In genomic region chr7:75702966-75703645, GRCm38 (mm10) we compare ENCODE assay signal across 16 mouse cellular contexts.
DNase-seq lines count a peak whose midpoint lies in the region; ATAC-seq and TF ChIP-seq lines count a peak whose summit lies in the region.
"Had no signal": no experiment of that assay in that cellular context is flagged by ENCODE, and none has a peak within 500 bp of the region (broad histone marks: within the 10 kb centered on the region; RNA-seq: fewer than 3 reads in every experiment).

No protein-coding gene starts in this region.

- H3K9me3 ChIP-seq in liver, postnatal 0 days (ENCODE audit: low read length) = no peaks in the 10 kb centered on the region
- H3K9me3 ChIP-seq: embryonic facial prominence, embryonic 10.5 days; limb, embryonic 13.5 days; lung, embryonic 15.5 days had no signal

- H3K9ac ChIP-seq in liver, postnatal 0 days (replicated peaks) = no peak overlapping the region
- H3K9ac ChIP-seq: limb, embryonic 13.5 days; lung, embryonic 15.5 days had no signal

- H3K4me2 ChIP-seq in liver, postnatal 0 days (ENCODE audit: low read depth, low read length) = peak overlapping the region; percentile 52
- H3K4me2 ChIP-seq: limb, embryonic 13.5 days; lung, embryonic 15.5 days had no signal

- H3K36me3 ChIP-seq in liver, postnatal 0 days (replicated peaks; ENCODE audit: insufficient read depth, low read length) = peaks cover 54% of the 10 kb centered on the region

- 60% methylated on average over 3 of the region's 3 CpGs for WGBS in liver, postnatal 0 days (ENCODE audit: insufficient replicate concordance)

- peak overlapping the region; percentile 39 for H3K4me3 ChIP-seq in liver, postnatal 0 days (ENCODE audit: low read depth, low read length)
- H3K4me3 ChIP-seq: embryonic facial prominence, embryonic 10.5 days; limb, embryonic 13.5 days; lung, embryonic 15.5 days had no signal

- H3K27ac ChIP-seq in liver, postnatal 0 days (ENCODE audit: low read depth) = peak overlapping the region; percentile 75
- H3K27ac ChIP-seq: embryonic facial prominence, embryonic 10.5 days; limb, embryonic 13.5 days; lung, embryonic 15.5 days had no signal

- TF ChIP-seq EP300 in liver, postnatal 0 days (IDR thresholded peaks at IDR 0.05; ENCODE audit: low read depth) = no peak

- no peak for TF ChIP-seq CTCF in liver, postnatal 0 days (IDR thresholded peaks at IDR 0.05; ENCODE audit: low read depth)

- H3K4me1 ChIP-seq in liver, postnatal 0 days (ENCODE audit: insufficient read depth) = no peaks in the 10 kb centered on the region
- H3K4me1 ChIP-seq: embryonic facial prominence, embryonic 10.5 days; limb, embryonic 13.5 days; lung, embryonic 15.5 days had no signal

- ATAC-seq in activated CD4-positive, CD25-positive, alpha-beta regulatory T cell, adult 4 months = peak; percentile 12
- no peak for ATAC-seq in liver, postnatal 0 days
- ATAC-seq: forebrain, embryonic 14.5 days had no signal

- peak; percentile 17 for DNase-seq in thymus, postnatal 14 days
- no peak for DNase-seq in thymus, postnatal 4 days
- DNase-seq in liver, postnatal 0 days = no peak
- no peak for DNase-seq in adrenal gland, adult 2 months
- DNase-seq in embryo, embryonic 10.5 days (ENCODE audit: low spot score) = no peak
- no peak for DNase-seq in gastrocnemius, adult 8-10 months (ENCODE audit: low spot score in 2 of 2)
- DNase-seq: cerebellum, adult 11 months; cerebellum, postnatal 36 days; kidney, adult 9 months; kidney, postnatal 4 days; right cerebral cortex, postnatal 25 days had no signal

- H3K27me3 ChIP-seq in liver, postnatal 0 days (ENCODE audit: insufficient read depth, low read length) = no peaks in the 10 kb centered on the region
- H3K27me3 ChIP-seq: limb, embryonic 13.5 days; lung, embryonic 15.5 days had no signal
